Mouse (Mus musculus) mesoderm, embryonic 11.5 days (tissue): ENCODE measurements around the gene Mgarp.
A peak's percentile ranks its signal among the peaks of the same experiment; 100 is the strongest.

Experiments used
- DNase-seq: peaks from one replicate; pipeline ENCODE4 v3.0.0-alpha.2; 2012; ENCODE audit warnings: low read depth, low spot score

Gene Mgarp

DNA sequence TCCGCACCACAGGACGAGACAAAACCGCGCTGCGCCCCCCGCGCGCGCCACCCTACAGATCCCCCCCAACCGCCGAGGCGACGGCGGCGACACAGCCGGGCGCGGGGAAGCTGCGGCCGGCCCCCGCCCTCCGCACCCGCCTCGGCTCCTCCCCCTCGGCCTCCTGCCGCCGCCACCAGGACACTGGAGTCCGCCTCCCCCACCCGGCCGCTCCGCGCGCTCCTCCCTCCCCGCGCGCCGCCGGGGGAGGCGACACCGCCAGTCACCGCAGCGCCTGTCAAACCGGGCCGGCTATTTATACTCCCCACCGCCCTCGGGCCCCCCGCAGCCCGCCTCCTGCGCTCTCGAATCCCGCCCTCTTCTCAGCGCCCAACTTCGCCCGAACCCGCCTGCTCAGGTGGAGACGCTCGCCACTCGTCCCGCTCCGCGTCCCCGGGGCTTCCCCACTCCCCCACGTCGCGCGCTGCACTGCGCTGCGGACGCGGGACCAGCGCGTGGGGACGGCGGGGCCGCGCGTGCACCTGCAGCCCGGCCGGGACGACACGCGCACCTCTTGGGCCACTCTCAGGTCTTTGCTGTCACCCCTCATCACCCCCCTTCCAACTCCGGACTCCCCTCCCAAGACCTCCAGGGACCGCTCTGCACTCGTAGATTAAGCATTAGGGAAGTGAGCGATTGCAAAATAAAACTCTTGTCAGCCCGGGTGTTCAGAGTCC, 55.8 kb downstream of the Mgarp start, which contains the start of gene Elf2:
Gene Elf2 (minus strand): TSS at position 112 of the 716 bp plus-strand sequence.
- peak; percentile 88 for DNase-seq

DNA sequence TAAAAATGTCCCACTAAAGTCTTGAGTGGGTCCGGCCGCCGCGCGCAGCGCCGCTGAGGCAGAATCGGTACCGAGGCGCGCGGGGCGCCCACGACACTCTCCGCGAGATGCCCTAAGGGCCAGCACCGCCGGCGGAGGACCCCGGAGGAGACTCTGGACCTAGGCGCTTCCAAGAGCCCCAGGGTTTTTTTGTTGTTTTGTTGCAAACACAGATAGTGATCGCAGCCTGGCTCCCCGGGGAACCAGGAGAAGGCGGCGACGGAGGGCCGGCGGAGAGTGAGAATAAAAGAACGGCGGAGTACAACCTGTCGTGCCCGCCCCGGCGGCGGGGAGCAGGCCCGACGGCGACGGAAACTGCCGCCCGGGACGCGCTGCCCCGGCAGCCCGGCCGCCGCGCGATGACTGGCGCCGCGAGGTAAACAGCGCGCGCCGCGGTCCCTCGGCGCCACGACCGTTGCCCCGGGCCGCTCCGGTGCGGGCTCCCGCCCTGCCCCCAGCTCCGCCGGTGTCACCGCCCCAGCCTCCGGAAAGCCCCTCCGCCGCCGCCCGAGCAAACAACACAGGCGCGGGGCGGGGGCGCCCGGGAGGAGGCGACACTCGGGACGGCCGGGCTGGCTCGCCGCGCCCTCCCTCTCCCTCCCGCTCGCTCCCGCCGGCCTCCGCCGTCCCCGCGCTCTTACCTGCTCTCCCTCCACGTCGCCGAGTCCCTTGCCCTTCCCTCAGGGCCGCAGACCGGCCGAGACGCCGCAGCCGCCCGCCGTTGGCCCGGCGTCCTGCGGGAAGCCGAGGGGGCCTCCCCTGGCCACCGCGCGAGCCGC, 56.6 kb downstream of the Mgarp start:
- peak; percentile 44 for DNase-seq

DNA sequence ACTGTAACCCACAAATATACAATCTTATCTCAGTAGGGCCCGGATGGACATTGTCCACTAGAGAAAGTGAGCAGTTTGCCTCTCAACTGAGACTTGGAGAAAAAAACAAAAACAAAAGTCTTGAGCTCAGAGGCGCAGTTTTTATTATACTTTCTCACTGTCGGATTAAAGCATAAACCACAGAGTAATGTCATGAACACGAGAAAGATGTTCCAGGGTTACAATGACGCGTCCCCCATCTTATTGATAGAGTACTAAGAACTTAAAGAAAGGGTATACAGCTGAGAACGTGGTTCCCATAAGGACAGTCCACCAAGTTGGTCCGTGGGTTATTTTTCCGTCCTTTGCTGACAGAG, 57.2 kb downstream of the Mgarp start:
- no peak for DNase-seq
